20 mouse cellular contexts compared by ENCODE assay signal in the genomic region with DNA sequence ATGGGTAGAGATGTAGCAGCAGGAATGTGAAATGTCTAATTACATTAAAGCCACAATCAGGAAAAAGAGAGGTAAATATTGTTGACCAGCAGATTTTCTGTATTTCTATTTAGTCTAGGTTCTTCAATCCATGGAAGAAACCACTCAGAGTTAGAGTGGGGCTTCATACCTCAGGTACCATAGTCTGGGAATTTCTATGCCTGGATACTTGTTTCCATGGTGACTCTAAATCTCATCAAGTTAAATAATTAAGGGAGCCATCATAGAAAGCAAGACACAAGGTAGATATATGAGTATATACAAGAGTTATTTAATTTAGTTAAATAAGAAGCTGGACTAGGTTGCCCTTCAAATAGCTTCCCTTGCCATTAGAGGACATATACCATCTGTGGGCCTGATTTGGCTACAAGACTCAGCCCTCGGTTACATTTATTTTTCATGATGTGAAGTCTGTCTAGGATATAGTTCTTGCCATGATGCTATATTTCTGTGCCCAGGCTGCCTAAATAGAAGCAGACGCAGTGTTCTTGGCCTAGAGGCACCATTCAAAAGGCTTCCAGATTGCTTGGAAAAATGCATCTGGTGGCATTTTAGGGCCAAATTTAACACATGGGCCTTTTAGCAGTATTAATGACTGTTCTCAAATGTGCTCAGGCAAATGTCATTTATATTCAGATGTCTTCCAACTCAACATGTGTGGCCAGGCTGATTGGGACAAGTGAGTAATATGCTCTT.
DNase-seq lines count a peak whose midpoint lies in the region; ATAC-seq lines count a peak whose summit lies in the region.
"Had no signal": no experiment of that assay in that cellular context is flagged by ENCODE, and none has a peak within 500 bp of the region (broad histone marks: within the 10 kb centered on the region; RNA-seq: fewer than 3 reads in every experiment).

No protein-coding gene starts in this region.

- no peaks in the 10 kb centered on the region for H3K4me1 ChIP-seq in hindbrain, embryonic 15.5 days (replicated peaks)
- no peaks in the 10 kb centered on the region for H3K4me1 ChIP-seq in hindbrain, embryonic 10.5 days (replicated peaks)
- H3K4me1 ChIP-seq: intestine, embryonic 15.5 days; kidney, embryonic 15.5 days; limb, embryonic 12.5 days; liver, embryonic 15.5 days had no signal

- no peak overlapping the region for H3K9ac ChIP-seq in hindbrain, embryonic 15.5 days
- H3K9ac ChIP-seq: intestine, embryonic 15.5 days; kidney, embryonic 15.5 days; limb, embryonic 12.5 days; liver, embryonic 15.5 days had no signal

- 0 out of 2 replicates have a peak, but pooled peaks have one; percentile 30 for ATAC-seq in hindbrain, embryonic 15.5 days (ENCODE audit: low FRiP score, low read depth)
- ATAC-seq in cerebellum, adult (ENCODE audit: insufficient number of reproducible peaks, low FRiP score, low TSS enrichment), result peak; percentile 40; the same call in 1 of the 2 replicates
- ATAC-seq in granulocyte monocyte progenitor cell, adult 5-6 weeks (replicated peaks; ENCODE audit: poor library complexity, severe bottlenecking), result no peak
- ATAC-seq: activated CD4-positive, CD25-positive, alpha-beta regulatory T cell, adult 4 months; intestine, embryonic 15.5 days had no signal

- no peaks in the 10 kb centered on the region for H3K27me3 ChIP-seq in hindbrain, embryonic 15.5 days
- H3K27me3 ChIP-seq in hindbrain, embryonic 10.5 days (ENCODE audit: insufficient read depth, poor library complexity, severe bottlenecking), result no peaks in the 10 kb centered on the region
- H3K27me3 ChIP-seq: intestine, embryonic 15.5 days; kidney, embryonic 15.5 days; limb, embryonic 12.5 days; liver, embryonic 15.5 days had no signal

- no peak overlapping the region for H3K4me2 ChIP-seq in hindbrain, embryonic 15.5 days
- H3K4me2 ChIP-seq: heart, embryonic 11.5 days; intestine, embryonic 15.5 days; kidney, embryonic 15.5 days; limb, embryonic 12.5 days; liver, embryonic 15.5 days; midbrain, embryonic 11.5 days had no signal

- WGBS in hindbrain, embryonic 15.5 days, result 90% methylated on average over 2 of the region's 2 CpGs
- WGBS in hindbrain, embryonic 10.5 days, result 94% methylated on average over 2 of the region's 2 CpGs

- DNase-seq in hindbrain, embryonic 10.5 days (ENCODE audit: low spot score), result no peak
- DNase-seq in cerebellum, postnatal 14 days, result peak; percentile 52 to 73
- DNase-seq in layer of hippocampus, adult 9-10 months (ENCODE audit: low spot score), result peak; percentile 72
- no peak for DNase-seq in yolk sac, embryonic 10.5 days (ENCODE audit: low spot score)
- DNase-seq in heart, adult 8-10 months (ENCODE audit: low spot score), result no peak
- DNase-seq: adrenal gland, postnatal 36 days; heart, postnatal 36 days; lung, postnatal 14 days had no signal

- no peak overlapping the region for H3K4me3 ChIP-seq in hindbrain, embryonic 15.5 days
- no peak overlapping the region for H3K4me3 ChIP-seq in hindbrain, embryonic 10.5 days
- H3K4me3 ChIP-seq: intestine, embryonic 15.5 days; kidney, embryonic 15.5 days; left cerebral cortex, adult 2 months; limb, embryonic 12.5 days; liver, embryonic 15.5 days; myocyte had no signal

- no peaks in the 10 kb centered on the region for H3K9me3 ChIP-seq in hindbrain, embryonic 15.5 days
- no peaks in the 10 kb centered on the region for H3K9me3 ChIP-seq in hindbrain, embryonic 10.5 days
- H3K9me3 ChIP-seq: intestine, embryonic 15.5 days; kidney, embryonic 15.5 days; limb, embryonic 12.5 days; liver, embryonic 15.5 days had no signal

- no peaks in the 10 kb centered on the region for H3K36me3 ChIP-seq in hindbrain, embryonic 15.5 days
- no peaks in the 10 kb centered on the region for H3K36me3 ChIP-seq in hindbrain, embryonic 10.5 days
- H3K36me3 ChIP-seq: intestine, embryonic 15.5 days; kidney, embryonic 15.5 days; limb, embryonic 12.5 days; liver, embryonic 15.5 days had no signal

- no peak overlapping the region for H3K27ac ChIP-seq in hindbrain, embryonic 15.5 days (replicated peaks)
- H3K27ac ChIP-seq in hindbrain, embryonic 10.5 days, result no peak overlapping the region
- H3K27ac ChIP-seq: intestine, embryonic 15.5 days; kidney, embryonic 15.5 days; left cerebral cortex, adult 2 months; limb, embryonic 12.5 days; liver, embryonic 15.5 days had no signal

Comparison
In these comparisons a context has a peak if more than half of its experiments do, and no peak if none do; other contexts are left out.
1. DNase-seq: peak in cerebellum, postnatal 14 days (2 of 2) and layer of hippocampus, adult 9-10 months (single experiment); none in hindbrain, embryonic 10.5 days (single experiment), yolk sac, embryonic 10.5 days (single experiment) and heart, adult 8-10 months (single experiment).